Comparison of ENCODE assay signal across 12 mouse cellular contexts in the genomic region with DNA sequence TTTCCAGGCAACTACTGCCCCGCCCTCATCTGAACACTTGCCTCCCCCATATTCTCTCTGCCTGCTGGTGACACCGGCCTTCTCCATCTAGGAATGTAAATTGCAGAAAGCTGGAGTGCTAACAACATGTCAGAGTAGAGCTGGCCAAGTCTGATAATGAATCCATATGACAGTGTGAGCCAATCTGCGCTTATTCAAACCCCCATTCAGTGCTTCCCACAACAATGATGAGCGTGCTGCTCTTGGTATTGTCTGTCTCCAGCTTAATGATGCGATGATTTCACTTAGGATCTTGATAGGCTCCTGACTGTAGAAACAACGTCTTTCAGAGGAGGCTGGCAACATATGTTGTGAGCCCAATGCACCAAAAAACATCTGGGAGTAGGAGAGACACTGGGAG. TPM values are rescaled to one million over a fixed set of nuclear protein-coding genes. Genes with fewer than 3 reads are reported as not detected.
DNase-seq lines count a peak whose midpoint lies in the region; ATAC-seq and TF ChIP-seq lines count a peak whose summit lies in the region.
"Had no signal": no experiment of that assay in that cellular context is flagged by ENCODE, and none has a peak within 500 bp of the region (broad histone marks: within the 10 kb centered on the region; RNA-seq: fewer than 3 reads in every experiment).

No protein-coding gene starts in this region.

- H3K27ac ChIP-seq in left cerebral cortex, adult 2 months = peak overlapping the region; percentile 24; the same call in 1 of the 2 replicates
- no peak overlapping the region for H3K27ac ChIP-seq in embryonic facial prominence, embryonic 15.5 days (replicated peaks)
- H3K27ac ChIP-seq: heart, embryonic 15.5 days; limb, embryonic 13.5 days had no signal

- intact Hi-C loops in left cerebral cortex, adult 2 months (cut with DNase I) = no loop called here
- intact Hi-C loops in heart, postnatal 10 days (cut with DNase I) = no loop called here

- DNase-seq in left cerebral cortex, adult 2 months (ENCODE audit: extremely low spot score in 1 of 2, low spot score in 2 of 2) = no peak
- DNase-seq in left cerebral cortex, adult 11 months (ENCODE audit: low spot score) = no peak
- DNase-seq in layer of hippocampus, adult 11-12 months (ENCODE audit: low spot score) = peak; percentile 70
- peak; percentile 14 for DNase-seq in retina, embryonic 14.5 days (ENCODE audit: low spot score)
- no peak for DNase-seq in ovary, postnatal 10 days (ENCODE audit: low spot score)
- DNase-seq in heart, postnatal 10 days = no peak
- DNase-seq: kidney, adult 2 months; lung, postnatal 14 days had no signal

- H3K36me3 ChIP-seq in embryonic facial prominence, embryonic 15.5 days = no peaks in the 10 kb centered on the region
- H3K36me3 ChIP-seq: heart, embryonic 15.5 days; limb, embryonic 13.5 days had no signal

- 0 out of 2 replicates have a peak, but pooled peaks have one; percentile 13 for ATAC-seq in embryonic facial prominence, embryonic 15.5 days (ENCODE audit: insufficient number of reproducible peaks, low FRiP score, low TSS enrichment, low read depth)
- no peak for ATAC-seq in activated CD4-positive, CD25-positive, alpha-beta regulatory T cell, adult 4 months

- H3K9ac ChIP-seq in embryonic facial prominence, embryonic 15.5 days = no peak overlapping the region
- H3K9ac ChIP-seq: heart, embryonic 15.5 days; limb, embryonic 13.5 days had no signal

- no peaks in the 10 kb centered on the region for H3K27me3 ChIP-seq in embryonic facial prominence, embryonic 15.5 days
- H3K27me3 ChIP-seq: heart, embryonic 15.5 days; limb, embryonic 13.5 days had no signal

- no peak overlapping the region for H3K4me3 ChIP-seq in left cerebral cortex, adult 2 months
- no peak overlapping the region for H3K4me3 ChIP-seq in embryonic facial prominence, embryonic 15.5 days (replicated peaks)
- H3K4me3 ChIP-seq: heart, embryonic 15.5 days; limb, embryonic 13.5 days had no signal

- H3K4me2 ChIP-seq in embryonic facial prominence, embryonic 15.5 days (replicated peaks) = no peak overlapping the region
- H3K4me2 ChIP-seq: heart, embryonic 15.5 days; limb, embryonic 13.5 days had no signal

- H3K4me1 ChIP-seq in embryonic facial prominence, embryonic 15.5 days = no peaks in the 10 kb centered on the region
- H3K4me1 ChIP-seq: limb, embryonic 13.5 days had no signal

- H3K9me3 ChIP-seq in embryonic facial prominence, embryonic 15.5 days (replicated peaks) = no peaks in the 10 kb centered on the region
- H3K9me3 ChIP-seq: heart, embryonic 15.5 days; limb, embryonic 13.5 days had no signal

- TF ChIP-seq CTCF in left cerebral cortex, adult 2 months (IDR thresholded peaks at IDR 0.05) = no peak

- WGBS in embryonic facial prominence, embryonic 15.5 days = 52% methylated on average over 6 of the region's 6 CpGs

RNA-seq across cellular contexts. Expression of a gene that starts 15.6 kb away (rescaled TPM):
- total RNA-seq in left cerebral cortex, adult 2 months (2021) = 100 to 1,000 TPM; 142 to 143 TPM
- 317 and 319 TPM in 2 replicates for polyA plus RNA-seq in embryonic facial prominence, embryonic 15.5 days (2015; fragmentation: Nextera tagmentation; extraction: Ambion mirVana)
- 100 to 1,000 TPM; 161 to 165 TPM for total RNA-seq in heart, postnatal 10 days (2021)
- polyA plus RNA-seq in activated CD4-positive, CD25-positive, alpha-beta regulatory T cell, adult 4 months (2017; shearing (Covaris generic)) = 100 to 1,000 TPM; 180 to 210 TPM

RNA-seq across cellular contexts. Expression of a gene that starts 29.6 kb away (rescaled TPM):
- total RNA-seq in left cerebral cortex, adult 2 months (2021) = 10 to 100 TPM; 10.2 to 11.3 TPM
- polyA plus RNA-seq in embryonic facial prominence, embryonic 15.5 days (2015; fragmentation: Nextera tagmentation; extraction: Ambion mirVana) = 8.2 and 9.6 TPM in 2 replicates
- total RNA-seq in heart, postnatal 10 days (2021) = 1 to 10 TPM; 5.9 to 6.5 TPM
- polyA plus RNA-seq in activated CD4-positive, CD25-positive, alpha-beta regulatory T cell, adult 4 months (2017; shearing (Covaris generic)) = 10 to 100 TPM; 16.6 to 17.6 TPM

RNA-seq across cellular contexts. Expression of a gene that starts 33.2 kb away (rescaled TPM):
- total RNA-seq in left cerebral cortex, adult 2 months (2021) = 10 to 100 TPM; 45.1 to 53.7 TPM
- polyA plus RNA-seq in embryonic facial prominence, embryonic 15.5 days (2015; fragmentation: Nextera tagmentation; extraction: Ambion mirVana) = 4.9 and 5.2 TPM in 2 replicates
- total RNA-seq in heart, postnatal 10 days (2021) = 10 to 100 TPM in 1 of 2 experiments, 1 to 10 TPM in 1; 10.0 to 11.0 TPM
- polyA plus RNA-seq in activated CD4-positive, CD25-positive, alpha-beta regulatory T cell, adult 4 months (2017; shearing (Covaris generic)) = 1 to 10 TPM; 3.1 to 3.2 TPM

Comparison
In these comparisons a context has a peak if more than half of its experiments do, and no peak if none do; other contexts are left out.
1. DNase-seq: peak in layer of hippocampus, adult 11-12 months (single experiment) and retina, embryonic 14.5 days (single experiment); none in left cerebral cortex, adult 2 months (0 of 2), left cerebral cortex, adult 11 months (single experiment), ovary, postnatal 10 days (single experiment) and heart, postnatal 10 days (0 of 2).